Mouse (Mus musculus) heart, embryonic 14.5 days (tissue): Measurements from ENCODE around the gene Mrpl42. TPM values are rescaled to one million over a fixed set of nuclear protein-coding genes. Genes with fewer than 3 reads are reported as not detected.

Experiments
- ATAC-seq: fragments of 200-750 bp; cut with Nextera tagmentation; 2 replicates; pipeline ENCODE4 v1.8.0; 2017; ENCODE audit warnings: low read depth, moderate TSS enrichment; ENCODE audit not compliant: insufficient number of reproducible peaks, insufficient read depth, low FRiP score
- H3K27ac ChIP-seq, 2 experiments: fragments of 200-500 bp in 1 of 2; fragments of 300-500 bp in 1 of 2; sonication (generic) in 1 of 2; replicated peaks in 1 of 2; 2 replicates each; pipeline ENCODE4 v1.5.1; 2012 to 2014; ENCODE audit warnings: low read depth in 2 of 2, low read length in 2 of 2, control low read depth in 1 of 2, mild to moderate bottlenecking in 1 of 2, mixed read lengths in 1 of 2; ENCODE audit not compliant: control insufficient read depth in 1 of 2, insufficient read depth in 1 of 2
- H3K27me3 ChIP-seq: fragments of 300-500 bp; sonication (generic); 2 replicates; pipeline ENCODE4 v1.6.1; 2014; ENCODE audit warnings: mild to moderate bottlenecking, low read length, control low read depth; ENCODE audit not compliant: control insufficient read depth, insufficient read depth
- H3K36me3 ChIP-seq: fragments of 300-500 bp; sonication (generic); 2 replicates; pipeline ENCODE4 v1.6.1; 2014; ENCODE audit warnings: mild to moderate bottlenecking, control low read depth, low read length, mixed read lengths; ENCODE audit not compliant: control insufficient read depth, insufficient read depth
- H3K4me1 ChIP-seq, 2 experiments: fragments of 200-500 bp in 1 of 2; fragments of 300-500 bp in 1 of 2; sonication (generic) in 1 of 2; 2 replicates each; pipeline ENCODE4 v1.6.1; 2012 to 2014; ENCODE audit warnings: low read length in 2 of 2, control low read depth in 1 of 2, mixed read lengths in 1 of 2; ENCODE audit not compliant: control insufficient read depth in 2 of 2, insufficient read depth in 2 of 2
- H3K4me2 ChIP-seq: fragments of 300-500 bp; sonication (generic); 2 replicates; pipeline ENCODE4 v1.6.1; 2014; ENCODE audit warnings: mild to moderate bottlenecking, low read length
- H3K4me3 ChIP-seq, 2 experiments: fragments of 200-500 bp in 1 of 2; fragments of 300-500 bp in 1 of 2; sonication (generic) in 1 of 2; 2 replicates each; pipeline ENCODE4 v1.5.1; 2012 to 2014; ENCODE audit warnings: low read length in 2 of 2, mild to moderate bottlenecking in 2 of 2, control low read depth in 1 of 2, low read depth in 1 of 2, moderate library complexity in 1 of 2; ENCODE audit not compliant: control insufficient read depth in 1 of 2, insufficient read depth in 1 of 2
- H3K9ac ChIP-seq: fragments of 300-500 bp; sonication (generic); 2 replicates; pipeline ENCODE4 v1.6.1; 2014; ENCODE audit warnings: mild to moderate bottlenecking, low read length
- H3K9me3 ChIP-seq: fragments of 300-500 bp; sonication (generic); 2 replicates; pipeline ENCODE4 v1.6.1; 2016; ENCODE audit warnings: low read length, control low read depth; ENCODE audit not compliant: control insufficient read depth
- WGBS: fragments of 180-500 bp; shearing (Covaris S2); extraction: QIAGEN DNeasy Blood & Tissue Kit; methylation state at CpG from one replicate; pipeline ENCODE4 v1.1.7; 2014; 5-methylcytosine and 5-hydroxymethylcytosine counted together
- polyA plus RNA-seq: library from polyadenylated mRNA; unstranded; fragments of >200 nt; fragmentation: Nextera tagmentation; extraction: Ambion mirVana; gene quantifications from 2 replicates; pipeline ENCODE4 v1.2.1, GENCODE M21; 2014

The Mrpl42 gene
- polyA plus RNA-seq, 1 experiment from 2014 or later, result 673 TPM

DNA sequence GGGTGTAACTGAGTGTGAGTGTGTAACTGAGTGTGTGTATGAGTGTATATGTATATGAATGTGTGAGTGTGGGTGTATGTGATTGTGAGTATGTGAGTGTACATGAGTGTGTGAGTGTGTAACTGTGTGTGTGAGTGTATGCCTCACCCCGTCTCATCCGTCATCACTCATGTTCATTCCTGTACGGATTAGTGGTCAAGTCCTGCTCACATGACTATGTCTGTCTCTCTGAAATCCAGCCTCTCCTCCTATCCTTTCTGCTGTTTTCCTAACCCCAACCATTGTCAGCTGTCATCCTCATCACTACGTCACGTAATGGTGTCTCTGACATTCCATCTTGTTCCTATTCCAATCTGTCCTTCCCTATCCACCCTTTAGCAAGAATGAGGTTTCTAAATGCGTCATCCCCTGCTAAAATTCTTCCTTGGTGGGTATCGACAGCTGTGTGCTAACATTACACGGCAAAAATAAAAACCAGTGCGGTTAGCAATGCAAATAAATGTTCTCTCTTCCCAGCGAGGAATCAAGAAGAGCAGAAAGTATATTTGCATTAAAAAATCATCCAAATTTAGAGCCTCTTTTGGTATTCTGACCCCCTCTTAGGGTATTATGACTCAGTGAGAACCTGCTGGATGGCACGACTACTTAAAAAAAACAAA lies 29.7 kb downstream of the Mrpl42 start:
- H3K27me3 ChIP-seq, result no peaks in the 10 kb centered on the region
- H3K4me2 ChIP-seq, result no peak overlapping the region
- no peak overlapping the region for H3K9ac ChIP-seq
- H3K9me3 ChIP-seq, result no peaks in the 10 kb centered on the region
- no peak overlapping the region for H3K4me3 ChIP-seq
- H3K4me1 ChIP-seq, result no peaks in the 10 kb centered on the region
- no peaks in the 10 kb centered on the region for H3K36me3 ChIP-seq
- no peak overlapping the region for H3K27ac ChIP-seq
- ATAC-seq, result no peak
- 84% methylated on average over 11 of the region's 11 CpGs for WGBS

DNA sequence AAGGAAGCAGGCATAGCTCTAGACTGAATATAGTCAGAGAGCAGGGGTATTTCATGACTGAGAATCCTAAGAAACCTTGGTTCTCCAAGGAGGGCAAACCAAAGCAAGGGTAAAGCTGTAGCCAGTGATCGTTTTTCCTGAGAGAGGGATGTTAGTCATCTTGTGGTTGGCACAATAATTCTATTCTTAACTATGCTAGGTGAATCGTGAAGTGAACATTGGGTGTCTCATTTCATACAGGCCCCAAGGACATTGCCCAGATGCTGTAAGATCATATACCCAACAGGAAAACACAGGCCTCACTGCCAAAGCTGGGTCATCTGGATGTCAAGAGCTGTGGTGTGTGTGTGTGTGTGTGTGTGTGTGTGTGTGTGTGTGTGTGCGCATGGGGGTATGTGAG lies 30.6 kb downstream of the Mrpl42 start:
- Histone ChIP-seq H3K4me3 (no peak overlapping the region), H3K27ac (no peak overlapping the region), H3K27me3 (no peaks in the 10 kb centered on the region), H3K4me1 (no peaks in the 10 kb centered on the region), H3K36me3 (no peaks in the 10 kb centered on the region), H3K4me2 (no peak overlapping the region), H3K9ac (no peak overlapping the region), H3K9me3 (no peaks in the 10 kb centered on the region)
- 74% methylated on average over 3 of the region's 3 CpGs for WGBS
- ATAC-seq, result no peak

DNA sequence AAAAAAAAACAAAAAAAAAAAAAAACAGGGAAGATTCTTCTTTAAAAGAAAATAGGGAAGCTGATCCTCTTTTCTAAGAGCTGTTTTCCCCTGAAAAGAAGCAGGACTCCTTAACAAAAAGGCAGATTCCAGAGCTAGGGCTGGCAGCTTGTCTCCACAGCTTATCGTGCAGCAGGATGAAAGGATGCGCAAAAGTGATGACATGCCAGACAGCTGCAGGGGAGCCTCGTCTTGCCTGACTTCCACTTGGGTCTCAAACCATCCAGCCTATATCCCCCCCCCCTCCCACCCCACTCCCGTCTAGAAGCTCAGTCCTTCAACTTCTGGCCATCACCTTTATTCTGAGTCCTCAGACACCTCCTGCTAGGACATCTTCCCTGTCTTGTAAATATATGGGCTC lies 32.8 kb downstream of the Mrpl42 start:
- H3K4me2 ChIP-seq, result no peak overlapping the region
- H3K4me1 ChIP-seq, result no peaks in the 10 kb centered on the region
- H3K9me3 ChIP-seq, result no peaks in the 10 kb centered on the region
- no peaks in the 10 kb centered on the region for H3K27me3 ChIP-seq
- no peaks in the 10 kb centered on the region for H3K36me3 ChIP-seq
- 36% methylated on average over 4 of the region's 4 CpGs for WGBS
- no peak overlapping the region for H3K9ac ChIP-seq
- ATAC-seq, result no peak
- H3K27ac ChIP-seq, result no peak overlapping the region
- no peak overlapping the region for H3K4me3 ChIP-seq

DNA sequence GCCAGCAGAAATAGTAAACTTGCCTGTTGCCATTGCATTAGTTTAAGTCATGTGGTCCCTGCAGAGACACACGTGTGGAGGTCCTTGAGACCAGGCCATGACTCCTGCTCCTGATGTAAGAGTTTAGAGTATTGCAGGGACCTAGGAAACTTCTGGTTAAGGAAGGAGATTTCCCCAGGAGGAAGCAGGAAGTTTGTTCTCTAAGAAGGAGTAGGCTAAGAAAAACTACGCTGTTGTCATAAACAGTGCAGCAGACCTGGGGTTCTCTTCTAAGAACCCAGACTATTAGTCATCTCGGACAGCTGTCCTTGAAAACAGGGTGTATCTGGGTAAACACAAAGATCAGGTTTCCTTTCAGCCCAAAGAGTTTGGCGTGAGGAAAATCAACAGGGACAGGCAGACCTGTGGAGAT lies 36.2 kb downstream of the Mrpl42 start:
- 30% methylated on average over 4 of the region's 4 CpGs for WGBS
- no peak for ATAC-seq
- H3K9me3 ChIP-seq, result no peaks in the 10 kb centered on the region
- no peak overlapping the region for H3K9ac ChIP-seq
- H3K36me3 ChIP-seq, result no peaks in the 10 kb centered on the region
- no peak overlapping the region for H3K4me2 ChIP-seq
- no peaks in the 10 kb centered on the region for H3K27me3 ChIP-seq
- H3K4me1 ChIP-seq, result no peaks in the 10 kb centered on the region
- no peak overlapping the region for H3K4me3 ChIP-seq
- no peak overlapping the region for H3K27ac ChIP-seq

DNA sequence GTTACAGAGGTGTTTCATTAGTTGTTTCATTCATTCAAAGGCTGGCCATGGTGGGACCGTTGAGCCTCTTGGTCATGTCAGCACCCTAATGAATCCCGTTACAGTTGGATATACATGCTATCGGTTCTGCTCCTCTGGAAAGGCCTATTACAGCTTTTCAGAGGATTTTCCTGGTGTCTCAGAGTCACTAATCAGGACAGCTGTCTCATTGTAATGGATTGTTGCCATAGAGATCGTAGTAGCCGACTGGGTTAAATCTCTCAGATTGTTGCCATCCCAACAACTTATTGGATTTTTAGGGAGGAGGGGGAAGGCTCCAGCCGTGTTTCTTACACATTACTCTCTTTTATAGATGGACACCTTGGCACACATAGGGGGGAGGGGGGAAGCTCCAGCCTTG lies 37.2 kb downstream of the Mrpl42 start:
- no peak for ATAC-seq
- 79% methylated on average over 6 of the region's 6 CpGs for WGBS
- H3K27ac ChIP-seq, result no peak overlapping the region

DNA sequence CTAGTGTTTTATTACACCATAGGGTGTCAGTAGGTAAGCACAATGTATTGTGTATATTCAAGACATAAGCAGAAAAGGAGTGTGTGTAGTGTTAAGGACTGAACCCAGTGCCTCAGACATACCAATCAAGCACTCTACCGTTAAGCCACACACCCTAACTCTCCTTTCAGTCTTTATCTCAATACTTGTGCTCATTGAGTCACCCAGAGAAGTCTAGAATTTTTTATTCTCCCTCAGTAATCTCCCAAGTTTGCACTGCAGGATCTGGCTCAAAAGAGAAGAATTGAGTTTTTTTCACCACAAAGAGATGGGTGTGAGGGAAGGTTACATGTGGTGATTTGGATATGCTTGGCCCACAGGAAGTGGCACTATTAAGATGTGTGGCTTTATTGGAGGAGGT lies 39.5 kb downstream of the Mrpl42 start:
- Histone ChIP-seq H3K4me2 (no peak overlapping the region), H3K4me3 (no peak overlapping the region), H3K9me3 (no peaks in the 10 kb centered on the region), H3K4me1 (no peaks in the 10 kb centered on the region), H3K9ac (no peak overlapping the region), H3K27ac (no peak overlapping the region), H3K27me3 (no peaks in the 10 kb centered on the region), H3K36me3 (no peaks in the 10 kb centered on the region)
- no peak for ATAC-seq
- WGBS, result 55% methylated on average over 1 of the region's 1 CpGs

More for the DNA sequence above, 37.2 kb downstream of the Mrpl42 start:
- Histone ChIP-seq H3K4me3 (no peak overlapping the region), H3K4me1 (no peaks in the 10 kb centered on the region), H3K4me2 (no peak overlapping the region), H3K27me3 (no peaks in the 10 kb centered on the region), H3K9me3 (no peaks in the 10 kb centered on the region), H3K36me3 (no peaks in the 10 kb centered on the region), H3K9ac (no peak overlapping the region)

DNA sequence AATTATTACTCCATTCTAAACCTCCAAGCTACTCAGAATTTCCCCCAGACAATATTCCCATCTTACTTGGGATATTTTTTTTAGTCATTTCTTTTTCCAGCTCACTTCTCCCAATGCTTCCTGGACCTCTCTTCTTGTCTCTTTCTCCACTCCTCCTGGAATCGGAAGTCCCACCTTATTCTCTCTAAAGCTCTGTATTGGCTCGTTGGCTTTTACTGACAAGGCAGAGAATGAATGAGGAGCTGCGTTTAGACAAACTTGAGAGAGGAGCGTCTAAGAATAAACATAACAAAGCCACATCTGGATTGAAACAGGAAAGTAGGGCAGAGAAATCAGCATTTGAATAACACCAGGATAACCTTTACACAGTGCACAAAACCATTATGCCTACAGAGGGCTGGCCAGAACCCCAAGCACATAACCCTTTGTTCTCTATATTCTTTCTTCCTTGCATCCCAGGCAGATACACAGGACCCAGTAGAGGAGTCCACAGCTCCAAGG lies 40.6 kb downstream of the Mrpl42 start:
- Histone ChIP-seq H3K9me3 (no peaks in the 10 kb centered on the region), H3K4me2 (no peak overlapping the region), H3K4me3 (no peak overlapping the region), H3K4me1 (no peaks in the 10 kb centered on the region), H3K27me3 (no peaks in the 10 kb centered on the region), H3K36me3 (no peaks in the 10 kb centered on the region), H3K9ac (no peak overlapping the region), H3K27ac (no peak overlapping the region)
- ATAC-seq, result no peak
- 63% methylated on average over 4 of the region's 4 CpGs for WGBS
